Mouse (Mus musculus) heart, postnatal 0 days (tissue): ENCODE data around the gene Mvp. TPM values are rescaled to one million over a fixed set of nuclear protein-coding genes. Genes with fewer than 3 reads are reported as not detected.
A peak's percentile ranks its signal among the peaks of the same experiment; 100 is the strongest.

Experiments used
- ATAC-seq: fragments of 200-750 bp; cut with Nextera tagmentation; 2 replicates; pipeline ENCODE4 v1.8.0; 2017; ENCODE audit warnings: low read depth, moderate number of reproducible peaks, moderate library complexity; ENCODE audit not compliant: insufficient read depth
- DNase-seq: peaks from one replicate; pipeline ENCODE4 v3.0.0-alpha.2; 2016; ENCODE audit warnings: low spot score
- H3K27ac ChIP-seq: fragments of 300-500 bp; sonication (generic); 2 replicates; pipeline ENCODE4 v1.5.1; 2014; ENCODE audit warnings: low read depth, mild to moderate bottlenecking
- H3K27me3 ChIP-seq: fragments of 300-500 bp; sonication (generic); 2 replicates; pipeline ENCODE4 v1.6.1; 2014; ENCODE audit warnings: low read length, mixed read lengths; ENCODE audit not compliant: control insufficient read depth, insufficient read depth
- H3K36me3 ChIP-seq: fragments of 300-500 bp; sonication (generic); replicated peaks from 2 replicates; pipeline ENCODE4 v1.6.1; 2014; ENCODE audit warnings: low read length, mixed read lengths; ENCODE audit not compliant: control insufficient read depth, insufficient read depth
- H3K4me1 ChIP-seq: fragments of 300-500 bp; sonication (generic); 2 replicates; pipeline ENCODE4 v1.6.1; 2014; ENCODE audit warnings: antibody characterized with exemption; ENCODE audit not compliant: control insufficient read depth, insufficient read depth
- H3K4me2 ChIP-seq: fragments of 300-500 bp; sonication (generic); 2 replicates; pipeline ENCODE4 v1.6.1; 2014; ENCODE audit warnings: low read depth, mild to moderate bottlenecking, low read length, moderate library complexity
- H3K4me3 ChIP-seq: fragments of 300-500 bp; sonication (generic); 2 replicates; pipeline ENCODE4 v1.5.1; 2014; ENCODE audit warnings: low read depth, low read length
- H3K9ac ChIP-seq: fragments of 300-500 bp; sonication (generic); replicated peaks from 2 replicates; pipeline ENCODE4 v1.6.1; 2014; ENCODE audit warnings: low read depth, low read length, mixed read lengths
- H3K9me3 ChIP-seq: fragments of 300-500 bp; sonication (generic); replicated peaks from 2 replicates; pipeline ENCODE4 v1.6.1; 2016; ENCODE audit warnings: low read length; ENCODE audit not compliant: control insufficient read depth
- CTCF ChIP-seq: IDR thresholded peaks from 2 replicates; pipeline ENCODE4 v1.5.1; 2016; ENCODE audit warnings: antibody characterized with exemption, control low read depth, low read depth
- EP300 ChIP-seq: IDR thresholded peaks from 2 replicates; pipeline ENCODE4 v1.6.1; 2016; ENCODE audit warnings: antibody characterized with exemption, low read depth
- WGBS: fragments of 180-500 bp; shearing (Covaris S2); extraction: QIAGEN DNeasy Blood & Tissue Kit; methylation state at CpG from one replicate; pipeline ENCODE4 v1.1.7; 2014; 5-methylcytosine and 5-hydroxymethylcytosine counted together
- polyA plus RNA-seq: library from polyadenylated mRNA; unstranded; fragments of >200 nt; fragmentation: Nextera tagmentation; extraction: Ambion mirVana; gene quantifications from 2 replicates; pipeline ENCODE4 v1.2.1, GENCODE M21; 2015
- total RNA-seq: library from RNA; depleted of rRNA; stranded (reverse); fragments of >200 nt; gene quantifications from 2 replicates; pipeline ENCODE4 v1.2.3, GENCODE M21; 2014; ENCODE audit warnings: low replicate concordance

Gene Mvp
- total and polyA plus RNA-seq, 2 experiments from 2014 or later: 17.4 to 32.5 TPM

- Histone ChIP-seq H3K27ac (peak overlapping the region; percentile 99), H3K9me3 (no peaks in the 10 kb centered on the region), H3K4me2 (peak overlapping the region; percentile 96), H3K36me3 (peaks cover 36% of the 10 kb centered on the region), H3K9ac (peak overlapping the region; percentile 93), H3K27me3 (no peaks in the 10 kb centered on the region), H3K4me1 (peaks cover 39% of the 10 kb centered on the region), H3K4me3 (peak overlapping the region; percentile 91)
- peak; percentile 88 for DNase-seq
- TF ChIP-seq EP300 (0 out of 2 replicates have a peak, but pooled peaks have one; percentile 31), CTCF (peak; percentile 73)
- 1% methylated on average over 30 of the region's 30 CpGs for WGBS
- peak; percentile 22 for ATAC-seq
Measured at GRCm38 (mm10) chr7:127024755-127025555, 10.5 kb upstream of the Mvp start.

- Histone ChIP-seq H3K9me3 (no peaks in the 10 kb centered on the region), H3K36me3 (peaks cover 32% of the 10 kb centered on the region), H3K27me3 (no peaks in the 10 kb centered on the region), H3K4me3 (peak overlapping the region; percentile 91), H3K27ac (peak overlapping the region; percentile 99; the same call in 1 of the 2 replicates), H3K9ac (peak overlapping the region; percentile 47), H3K4me1 (peaks cover 39% of the 10 kb centered on the region), H3K4me2 (peak overlapping the region; percentile 96)
- ATAC-seq (no peak), DNase-seq (no peak)
- 27% methylated on average over 19 of the region's 19 CpGs for WGBS
- no peak for TF ChIP-seq EP300
- TF ChIP-seq CTCF: no peak
Measured at GRCm38 (mm10) chr7:127023896-127024690, 9.7 kb upstream of the Mvp start.

GRCm38 (mm10) chr7:127023272-127023691, 8.9 kb upstream of the Mvp start:
- no peaks in the 10 kb centered on the region for H3K27me3 ChIP-seq
- no peak for TF ChIP-seq EP300
- TF ChIP-seq CTCF: no peak
- H3K4me2 ChIP-seq: peak overlapping the region; percentile 96; the same call in 1 of the 2 replicates
- WGBS: 77% methylated on average over 13 of the region's 13 CpGs
- H3K27ac ChIP-seq: no peak overlapping the region
- no peaks in the 10 kb centered on the region for H3K9me3 ChIP-seq
- H3K4me1 ChIP-seq: peaks cover 39% of the 10 kb centered on the region
- H3K36me3 ChIP-seq: peaks cover 27% of the 10 kb centered on the region
- DNase-seq: no peak
- no peak overlapping the region for H3K4me3 ChIP-seq
- H3K9ac ChIP-seq: no peak overlapping the region
- ATAC-seq: no peak

GRCm38 (mm10) chr7:127022528-127023271, 8.3 kb upstream of the Mvp start:
- 0 out of 2 replicates have a peak overlapping the region, but pooled peaks have one; percentile 96 for H3K4me2 ChIP-seq
- no peaks in the 10 kb centered on the region for H3K27me3 ChIP-seq
- peaks cover 27% of the 10 kb centered on the region for H3K36me3 ChIP-seq
- H3K4me3 ChIP-seq: no peak overlapping the region
- no peak for ATAC-seq
- H3K9me3 ChIP-seq: no peaks in the 10 kb centered on the region
- WGBS: 83% methylated on average over 7 of the region's 7 CpGs
- no peak for TF ChIP-seq CTCF
- no peak for TF ChIP-seq EP300
- no peak overlapping the region for H3K9ac ChIP-seq
- peaks cover 34% of the 10 kb centered on the region for H3K4me1 ChIP-seq
- no peak overlapping the region for H3K27ac ChIP-seq
- no peak for DNase-seq
